Mouse (Mus musculus): ENCODE measurements at regions not wholly inside any gene's neighbourhood (a gene's known extent, or its start where the extent isn't known, plus 50 kb on each side); places are given as distances from the start of the nearest gene placed in this dataset.
A peak's percentile ranks its signal among the peaks of the same experiment; 100 is the strongest.

DNA sequence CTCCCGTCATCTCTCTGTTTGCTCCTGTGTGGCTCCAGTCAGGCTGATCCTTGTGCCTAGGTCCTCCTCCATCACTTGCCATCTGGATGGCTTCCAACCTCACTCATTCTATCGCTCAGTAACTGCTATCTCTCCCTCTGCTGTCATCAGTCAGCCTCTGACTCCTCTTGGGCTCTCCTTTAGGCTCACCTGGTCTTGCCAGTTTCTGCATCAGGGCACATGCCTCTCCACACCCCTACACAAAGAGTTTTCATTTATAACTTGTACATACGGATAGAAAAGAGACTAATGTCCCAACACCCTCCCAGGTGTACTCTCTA lies 2664.7 kb upstream of the Lrrc6 start:
- DNase-seq = no peak

DNA sequence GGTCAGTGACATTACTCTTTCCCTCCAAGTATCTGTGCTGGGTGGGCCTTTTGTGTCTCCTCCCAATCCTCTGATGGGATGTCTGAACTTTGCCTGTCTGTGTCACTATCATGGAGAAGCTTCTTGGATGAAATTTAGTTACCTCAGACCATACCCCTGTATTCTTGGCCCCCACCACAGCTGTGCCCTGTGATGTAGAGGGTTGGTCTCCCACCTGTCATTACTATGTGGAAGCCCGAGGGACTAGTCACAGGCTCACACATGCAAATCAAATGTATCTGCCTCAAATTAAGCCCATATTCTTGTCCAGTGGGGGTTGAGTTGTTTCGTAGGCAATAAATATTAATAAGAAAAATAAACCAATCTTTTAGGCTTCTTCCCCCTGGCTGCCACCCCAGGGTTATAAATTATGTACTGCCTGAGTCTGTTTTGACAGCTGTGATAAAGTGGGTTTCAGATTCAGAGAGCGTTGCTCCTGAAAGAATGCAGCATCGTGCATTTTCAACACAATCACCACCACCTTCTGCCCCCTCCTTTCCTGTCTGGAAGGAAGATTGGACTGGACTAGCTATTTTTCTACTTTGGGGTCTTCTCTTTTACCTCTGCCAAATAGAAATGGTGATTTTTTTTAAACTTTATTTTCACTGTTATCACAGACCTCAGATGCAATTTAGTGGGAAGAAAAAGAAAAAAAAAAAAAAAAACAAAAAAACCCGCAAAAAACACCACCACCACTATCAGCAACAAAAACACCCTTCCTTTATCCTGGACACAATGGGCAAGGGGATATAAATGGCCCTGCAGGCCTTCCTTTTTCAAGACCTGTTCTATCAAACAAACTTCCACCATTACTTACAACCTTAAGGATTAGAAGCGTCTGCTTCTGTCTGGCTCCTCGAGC lies 2664.1 kb upstream of the Lrrc6 start:
- DNase-seq = peak; percentile 43

- DNase-seq = peak; percentile 3
Observed at GRCm38 (mm10) chr15:69161036-69161435, 2660.3 kb upstream of the Lrrc6 start.

- no peak for DNase-seq
Observed at GRCm38 (mm10) chr15:69158124-69158523, 2657.4 kb upstream of the Lrrc6 start.
